Mouse (Mus musculus) adrenal gland (tissue): ENCODE results near the gene Gm16434.
"Not testable (repeated sequence)": the region's sequence is repeated elsewhere in the genome, so short reads cannot be mapped to it uniquely, and the experiment has no call there.

Experiments used
- intact Hi-C: fragments of 180-260 bp; cut with DNase I; formaldehyde crosslinking; loops from one replicate; pipeline ENCODE4 v1.15.1; 2025
- long read RNA-seq, 2 experiments: library from polyadenylated mRNA; unstranded; transcript quantifications; one replicate each; pipeline ENCODE4 v2.0.0; 2020; ENCODE audit warnings: borderline replicate concordance in 1 of 2; ENCODE audit not compliant: insufficient replicate concordance in 1 of 2

Gene Gm16434
- long read RNA-seq, experiment 1, result 0 reads
- long read RNA-seq, experiment 2, result 0 reads

- intact Hi-C loops, result not testable (repeated sequence)
Observed at GRCm38 (mm10) chr14:7194440-7194839, at the start of gene Gm16434. Gene Gm16434 (minus strand): TSS chr14:7194540.

GRCm38 (mm10) chr14:7243498-7243897 lies 49.2 kb upstream of the Gm16434 start:
- intact Hi-C loops, result not testable (repeated sequence)

- intact Hi-C loops, result not testable (repeated sequence)
Observed at GRCm38 (mm10) chr14:7200070-7200469, 5.7 kb upstream of the Gm16434 start.

- intact Hi-C loops, result not testable (repeated sequence)
Observed at GRCm38 (mm10) chr14:7174483-7174971, 19.8 kb downstream of the Gm16434 start, which contains the start of gene Gm3512. Gene Gm3512 (minus strand): TSS chr14:7174533.
